Mouse (Mus musculus): ENCODE data around the gene Gm13276. TPM values are rescaled to one million over a fixed set of nuclear protein-coding genes. Genes with fewer than 3 reads are reported as not detected.

Gene Gm13276
- polyA plus RNA-seq, 1 experiment, result not detected

Other genes starting within 250 kb of the Gm13276 start
- gene Ifna15, start 227.5 kb upstream of the Gm13276 start, polyA plus RNA-seq (2012; rRNA removed), result not detected in 2 replicates
- gene Ifna14, start 213.9 kb upstream of the Gm13276 start, polyA plus RNA-seq (2012; rRNA removed), result not detected in 2 replicates
- gene Ifna9, start 193.3 kb upstream of the Gm13276 start, polyA plus RNA-seq (2012; rRNA removed), result not detected in 2 replicates
- not detected in 2 replicates for gene Ifna12, start 182.3 kb upstream of the Gm13276 start, polyA plus RNA-seq (2012; rRNA removed)
- gene C87499, start 151.3 kb upstream of the Gm13276 start, polyA plus RNA-seq (2012; rRNA removed), result not detected in 2 replicates
- not detected in 2 replicates for gene Ifna13, start 141.2 kb upstream of the Gm13276 start, polyA plus RNA-seq (2012; rRNA removed)
- gene Ifna16, start 108.8 kb upstream of the Gm13276 start, polyA plus RNA-seq (2012; rRNA removed), result not detected in 2 replicates
- not detected in 2 replicates for gene Ifna2, start 101.8 kb upstream of the Gm13276 start, polyA plus RNA-seq (2012; rRNA removed)
- not detected in 2 replicates for gene Ifnab, start 94.3 kb upstream of the Gm13276 start, polyA plus RNA-seq (2012; rRNA removed)
- 0.03 and 0.05 TPM in 2 replicates for gene Gm26566, start 63.9 kb upstream of the Gm13276 start, polyA plus RNA-seq (2012; rRNA removed)
- 9.8 and 10.8 TPM in 2 replicates for gene Klhl9, start 63.2 kb upstream of the Gm13276 start, polyA plus RNA-seq (2012; rRNA removed)
- gene Gm13271, start 30.8 kb upstream of the Gm13276 start, polyA plus RNA-seq (2012; rRNA removed), result not detected in 2 replicates
- 0.04 TPM in 1 of 2 replicates, not detected in the other for gene Gm13283, start 25.6 kb upstream of the Gm13276 start, polyA plus RNA-seq (2012; rRNA removed)
- gene Gm13290, start 11.9 kb upstream of the Gm13276 start, polyA plus RNA-seq (2012; rRNA removed), result not detected in 2 replicates
- not detected in 2 replicates for gene Gm13289, start 8.8 kb upstream of the Gm13276 start, polyA plus RNA-seq (2012; rRNA removed)
- gene Gm13272, start 5.9 kb upstream of the Gm13276 start, polyA plus RNA-seq (2012; rRNA removed), result not detected in 2 replicates
- gene Ifnz, start 3.6 kb upstream of the Gm13276 start, polyA plus RNA-seq (2012; rRNA removed), result 0.02 and 0.04 TPM in 2 replicates
- gene Gm13277, start 2.9 kb downstream of the Gm13276 start, polyA plus RNA-seq (2012; rRNA removed), result not detected in 2 replicates
- not detected in 2 replicates for gene Gm13278, start 5.8 kb downstream of the Gm13276 start, polyA plus RNA-seq (2012; rRNA removed)
- not detected in 2 replicates for gene Gm13275, start 8.8 kb downstream of the Gm13276 start, polyA plus RNA-seq (2012; rRNA removed)
- not detected in 2 replicates for gene Gm13279, start 11.7 kb downstream of the Gm13276 start, polyA plus RNA-seq (2012; rRNA removed)
- gene Gm13285, start 14.0 kb downstream of the Gm13276 start, polyA plus RNA-seq (2012; rRNA removed), result not detected in 2 replicates
- not detected in 2 replicates for gene Gm13287, start 17.5 kb downstream of the Gm13276 start, polyA plus RNA-seq (2012; rRNA removed)
- 0.02 TPM in 1 of 2 replicates, not detected in the other for gene Gm13288, start 19.8 kb downstream of the Gm13276 start, polyA plus RNA-seq (2012; rRNA removed)
- gene Ifna7, start 30.5 kb downstream of the Gm13276 start, polyA plus RNA-seq (2012; rRNA removed), result not detected in 2 replicates
- gene Ifna11, start 34.2 kb downstream of the Gm13276 start, polyA plus RNA-seq (2012; rRNA removed), result not detected in 2 replicates
- gene Ifna6, start 41.7 kb downstream of the Gm13276 start, polyA plus RNA-seq (2012; rRNA removed), result not detected in 2 replicates
- gene Ifna5, start 49.8 kb downstream of the Gm13276 start, polyA plus RNA-seq (2012; rRNA removed), result not detected in 2 replicates
- gene Ifna4, start 56.2 kb downstream of the Gm13276 start, polyA plus RNA-seq (2012; rRNA removed), result not detected in 2 replicates
- gene Ifna1, start 64.4 kb downstream of the Gm13276 start, polyA plus RNA-seq (2012; rRNA removed), result not detected in 2 replicates
- not detected in 2 replicates for gene Ifne, start 94.5 kb downstream of the Gm13276 start, polyA plus RNA-seq (2012; rRNA removed)

Data from liver, embryonic 18 days (tissue).